Mouse (Mus musculus): ENCODE data around the gene Anxa6.

Gene Anxa6

GRCm38 (mm10) chr11:55033040-55033660 is at the start of gene Anxa6:
Gene Anxa6 (minus strand): TSS chr11:55033445.
- in situ Hi-C loops (cut with MboI, MseI), result no loop called here

- in situ Hi-C loops (cut with MboI, MseI), result loop anchor here (10.0 kb wide), 1 partner anchor 304 kb away; no protein-coding TSS in a partner anchor
Observed at GRCm38 (mm10) chr11:55081206-55081605, 48.0 kb upstream of the Anxa6 start.

DNA sequence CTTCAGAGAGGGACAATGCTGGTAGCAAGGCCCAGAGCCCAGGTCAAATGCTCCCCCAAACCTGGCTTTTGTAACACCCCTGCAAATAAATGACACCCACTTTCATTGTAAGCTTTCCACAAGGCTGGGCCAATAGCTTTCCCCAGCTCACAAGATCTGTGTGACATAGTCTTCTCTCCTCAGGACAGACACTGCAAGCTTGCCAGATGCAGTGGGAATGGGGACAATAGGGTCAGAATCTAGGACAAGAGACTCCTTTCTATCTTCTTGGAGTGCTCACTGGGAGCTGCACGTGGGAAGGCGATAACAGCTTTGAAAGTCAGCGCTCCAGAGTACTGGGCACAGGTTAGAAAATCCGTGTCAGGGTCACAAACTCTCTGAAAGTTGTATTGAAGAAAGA is 45.9 kb upstream of the Anxa6 start:
- in situ Hi-C loops (cut with MboI, MseI), result no loop called here

GRCm38 (mm10) chr11:55078502-55078901 is 45.3 kb upstream of the Anxa6 start:
- in situ Hi-C loops (cut with MboI, MseI), result no loop called here

- in situ Hi-C loops (cut with MboI, MseI), result no loop called here
Observed at GRCm38 (mm10) chr11:55077331-55078231, 44.3 kb upstream of the Anxa6 start, which contains the start of gene Ccdc69. Gene Ccdc69 (minus strand): TSS chr11:55078131.

DNA sequence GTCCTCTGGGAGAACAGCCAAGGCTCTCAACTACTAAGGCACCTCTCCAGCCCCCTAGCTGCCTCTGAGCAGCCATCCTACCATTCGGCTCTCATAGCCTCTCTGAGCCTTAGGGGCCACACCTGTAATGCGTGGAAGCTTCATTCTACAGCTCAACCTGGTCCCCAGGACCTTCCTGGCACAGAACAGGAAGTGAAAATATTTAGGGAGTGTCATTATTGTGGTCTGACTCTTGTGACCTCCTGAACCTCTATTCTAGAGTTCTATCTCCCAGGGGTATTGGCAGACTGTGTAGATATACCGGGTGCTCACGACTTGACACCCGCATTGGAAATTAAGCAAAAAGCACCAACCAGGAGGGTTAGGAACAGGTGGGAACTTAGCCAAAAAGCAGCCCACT is 43.0 kb upstream of the Anxa6 start:
- in situ Hi-C loops (cut with MboI, MseI), result no loop called here

- in situ Hi-C loops (cut with MboI, MseI), result no loop called here
Observed at GRCm38 (mm10) chr11:55075602-55076001, 42.4 kb upstream of the Anxa6 start.

DNA sequence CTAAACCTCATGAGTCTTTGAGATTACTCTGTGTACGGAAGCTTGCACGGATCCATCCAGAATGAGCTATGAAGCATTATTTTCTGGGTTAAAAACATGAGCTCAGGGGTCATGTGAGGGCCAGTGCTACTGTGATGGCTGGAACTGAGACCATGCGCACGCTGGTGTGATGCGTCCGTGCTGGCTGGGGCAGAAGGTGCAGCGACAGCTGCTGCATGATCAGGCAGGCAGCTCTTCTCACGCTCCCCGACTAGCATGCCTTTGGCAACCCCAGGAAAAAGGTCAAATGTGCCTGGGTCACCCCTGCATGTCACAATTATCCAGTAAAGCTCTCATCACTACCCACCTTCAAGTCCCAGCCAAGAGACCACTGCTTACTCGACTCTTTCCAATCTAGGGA is 39.9 kb upstream of the Anxa6 start:
- in situ Hi-C loops (cut with MboI, MseI), result no loop called here

- in situ Hi-C loops (cut with MboI, MseI), result no loop called here
Observed at GRCm38 (mm10) chr11:55072467-55072866, 39.2 kb upstream of the Anxa6 start.

DNA sequence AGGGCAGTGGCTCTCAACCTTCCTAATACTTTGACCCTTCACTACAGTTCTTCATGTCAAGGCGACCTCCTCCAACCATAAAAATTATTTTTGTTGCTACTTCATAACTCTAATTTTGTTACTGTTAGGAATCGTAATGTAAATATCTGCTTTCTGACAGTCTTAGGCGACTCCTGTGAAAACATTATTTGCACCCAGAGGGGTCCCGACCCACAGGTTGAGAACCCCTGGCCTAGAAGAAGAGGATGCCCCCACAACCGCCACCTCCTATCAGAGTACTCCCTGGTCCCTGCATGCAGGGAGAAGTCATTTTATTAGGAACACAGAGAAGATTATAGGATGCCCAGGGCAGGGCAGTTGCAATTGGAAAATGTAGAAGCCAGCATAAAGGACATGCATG is 38.1 kb upstream of the Anxa6 start:
- in situ Hi-C loops (cut with MboI, MseI), result no loop called here

DNA sequence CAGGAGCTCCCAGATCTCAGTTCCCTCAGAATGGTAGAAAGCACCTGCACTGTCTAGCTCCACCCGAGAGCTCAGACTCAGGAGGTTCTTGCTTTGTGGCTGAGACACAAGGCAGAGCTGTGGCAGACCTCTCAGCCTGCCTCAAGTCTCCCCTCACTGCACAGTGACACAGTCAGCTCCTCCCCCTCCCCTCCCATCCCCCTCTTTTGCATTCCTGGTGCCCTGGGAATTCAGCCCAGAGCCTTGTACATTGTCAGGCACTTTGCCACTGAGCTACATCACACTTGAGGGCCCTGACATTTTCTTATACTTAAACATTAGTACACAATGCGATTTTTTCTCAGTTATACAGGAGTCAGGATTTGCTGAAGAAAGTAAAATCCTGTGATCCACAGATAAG is 35.8 kb upstream of the Anxa6 start:
- in situ Hi-C loops (cut with MboI, MseI), result no loop called here

DNA sequence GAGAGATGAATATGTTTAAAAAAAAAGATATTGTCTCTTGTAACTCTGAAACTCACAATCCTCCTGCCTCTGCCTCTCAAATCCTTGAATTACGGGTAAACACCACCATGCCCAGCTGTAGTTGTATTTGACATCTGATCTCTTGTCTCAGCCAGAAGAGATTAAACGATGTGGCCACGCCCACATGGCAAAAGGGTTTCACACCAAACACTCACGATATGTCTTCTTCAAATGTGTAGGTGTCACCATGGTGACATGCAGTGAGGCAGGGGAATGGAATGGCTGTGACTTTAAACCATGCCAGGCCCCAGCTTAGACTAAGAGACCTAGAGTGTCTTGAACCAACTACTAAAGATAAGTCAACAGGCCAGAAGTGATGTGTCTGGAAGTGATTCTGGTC is 33.7 kb upstream of the Anxa6 start:
- in situ Hi-C loops (cut with MboI, MseI), result no loop called here

GRCm38 (mm10) chr11:55062856-55063255 is 29.6 kb upstream of the Anxa6 start:
- in situ Hi-C loops (cut with MboI, MseI), result no loop called here

- in situ Hi-C loops (cut with MboI, MseI), result no loop called here
Observed at GRCm38 (mm10) chr11:55060802-55061201, 27.6 kb upstream of the Anxa6 start.

- in situ Hi-C loops (cut with MboI, MseI), result no loop called here
Observed at GRCm38 (mm10) chr11:55057511-55057910, 24.3 kb upstream of the Anxa6 start.

DNA sequence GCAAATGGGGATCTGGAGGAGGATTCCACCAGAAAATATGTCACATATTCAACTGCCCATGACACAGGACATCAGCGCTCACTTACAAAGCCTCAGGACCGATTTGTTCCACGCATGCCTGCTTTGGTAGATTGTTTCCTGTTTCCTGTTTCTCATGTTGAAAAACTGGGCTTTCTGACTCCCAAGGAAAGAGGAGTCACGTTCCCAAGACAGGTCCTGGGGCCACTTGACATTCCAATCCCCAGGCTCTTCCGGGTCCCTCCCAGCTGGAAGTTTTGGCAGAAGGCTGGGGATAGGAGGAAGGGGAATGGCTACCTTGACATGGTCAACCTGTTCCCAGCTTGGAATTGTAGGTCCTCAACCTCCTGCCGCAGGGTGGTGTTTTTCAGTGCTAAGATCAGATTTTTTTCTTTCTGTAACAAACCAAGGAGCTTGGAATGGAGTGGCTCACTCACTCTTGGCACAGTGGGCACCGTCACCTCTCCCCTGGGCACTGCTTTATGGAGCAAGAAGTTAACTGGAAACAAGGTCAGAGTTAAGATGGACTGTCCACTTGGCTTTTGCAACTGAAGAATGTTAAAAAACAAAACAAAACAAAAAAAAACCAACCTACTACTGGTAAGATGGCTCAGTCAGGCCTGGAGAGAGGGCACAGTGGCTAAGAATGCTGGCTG is 17.7 kb upstream of the Anxa6 start:
- in situ Hi-C loops (cut with MboI, MseI), result no loop called here

DNA sequence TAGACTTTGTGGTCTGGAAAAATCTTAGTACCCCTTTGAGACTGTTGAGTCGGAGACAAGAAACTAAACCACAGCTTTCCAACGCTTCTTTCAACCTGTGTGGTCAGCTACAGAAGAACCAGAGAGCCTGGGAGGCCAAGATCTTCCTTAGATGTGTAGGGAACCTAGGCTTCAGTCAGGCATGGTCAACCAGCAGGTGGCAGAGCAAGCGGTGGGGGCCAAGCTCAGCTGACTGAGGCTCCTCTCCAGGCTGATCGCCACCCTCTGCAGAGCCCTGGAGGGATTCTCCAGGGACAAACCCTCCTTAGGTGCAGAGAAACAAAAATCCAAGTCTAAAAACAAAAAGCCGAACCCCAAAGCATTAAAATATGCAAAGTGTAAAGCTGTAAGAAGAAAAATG is 13.4 kb upstream of the Anxa6 start:
- in situ Hi-C loops (cut with MboI, MseI), result no loop called here

DNA sequence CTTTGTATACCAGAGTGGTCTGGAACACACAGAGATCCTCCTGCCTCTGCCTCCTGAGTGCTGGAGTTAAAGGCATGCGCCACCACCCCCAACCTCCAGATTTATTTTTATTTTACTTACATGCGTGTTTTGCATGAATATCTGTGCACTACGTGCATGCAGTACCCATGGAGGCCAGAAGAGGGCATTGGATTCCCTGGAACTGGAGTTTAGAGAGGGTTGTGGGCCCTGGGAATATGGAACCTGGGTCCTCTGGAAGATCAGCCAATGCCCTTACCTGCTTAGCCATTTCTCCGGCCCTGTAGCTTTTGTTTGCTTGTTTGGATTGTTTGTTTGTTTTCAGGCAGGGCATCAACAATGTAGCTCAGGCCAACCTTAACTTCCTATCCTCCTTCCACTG is 8.1 kb upstream of the Anxa6 start:
- in situ Hi-C loops (cut with MboI, MseI), result loop anchor here (5.0 kb wide), 3 partner anchors 44 to 116 kb away; no protein-coding TSS in a partner anchor

GRCm38 (mm10) chr11:55039591-55039990 is 6.3 kb upstream of the Anxa6 start:
- in situ Hi-C loops (cut with MboI, MseI), result no loop called here

GRCm38 (mm10) chr11:55036601-55037000 is 3.4 kb upstream of the Anxa6 start:
- in situ Hi-C loops (cut with MboI, MseI), result no loop called here

DNA sequence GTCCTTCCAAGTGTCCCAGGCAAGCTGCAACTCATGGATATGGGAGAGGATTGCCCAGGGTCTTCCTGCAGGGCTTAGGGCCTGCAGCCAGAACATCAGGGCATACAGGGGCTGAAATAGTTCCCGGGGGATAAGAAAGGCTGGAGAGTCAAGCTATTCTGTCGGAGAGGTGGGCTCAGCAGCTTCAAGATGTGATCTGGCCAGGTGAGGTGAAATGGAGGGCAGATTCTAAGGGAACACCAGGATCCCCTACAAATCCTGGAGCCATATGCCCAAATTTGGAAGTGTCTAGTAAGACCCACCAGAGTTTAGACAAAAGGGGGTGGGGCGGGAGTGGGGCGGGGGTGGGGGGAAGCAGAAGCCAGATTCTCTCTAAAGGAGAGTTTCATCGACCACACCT is 959 bp downstream of the Anxa6 start:
- in situ Hi-C loops (cut with MboI, MseI), result no loop called here

DNA sequence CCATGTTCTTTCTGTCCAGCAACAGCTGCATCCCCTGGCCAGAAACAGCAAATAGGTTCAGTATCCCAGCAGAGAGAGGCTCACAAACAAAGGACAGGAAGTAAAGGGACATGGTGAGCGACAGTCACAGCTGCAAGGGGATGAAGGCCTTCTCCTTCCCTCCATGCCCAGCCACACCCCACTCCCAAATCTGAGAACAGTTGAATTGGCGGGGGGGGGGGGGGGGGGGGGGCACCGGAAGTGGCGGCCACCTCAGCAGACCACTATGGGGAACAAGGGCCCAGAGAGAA is 1.3 kb downstream of the Anxa6 start:
- in situ Hi-C loops (cut with MboI, MseI), result no loop called here
